Mouse (Mus musculus) ES-E14 (cell line): ENCODE measurements around the gene Eif5a.

Experiments
- CHD2 ChIP-seq: IDR thresholded peaks from 2 replicates; pipeline ENCODE4 v1.6.1; 2014; ENCODE audit warnings: mild to moderate bottlenecking, low read depth, low read length, inconsistent platforms
- MAFK ChIP-seq: IDR thresholded peaks from 2 replicates; pipeline ENCODE4 v1.6.1; 2014; ENCODE audit warnings: mild to moderate bottlenecking, low read depth, low read length, inconsistent platforms; ENCODE audit not compliant: insufficient read depth
- ZC3H11A ChIP-seq: IDR thresholded peaks from 2 replicates; pipeline ENCODE4 v1.6.1; 2012; ENCODE audit warnings: low read depth, mild to moderate bottlenecking, inconsistent platforms, low read length, borderline replicate concordance
- ZNF384 ChIP-seq: IDR thresholded peaks from 2 replicates; pipeline ENCODE4 v1.6.1; 2012; ENCODE audit warnings: low read depth, low read length, inconsistent platforms

GRCm38 (mm10) chr11:69930967-69931537, 9.3 kb upstream of the Eif5a start:
- TF ChIP-seq ZNF384 (no peak), MAFK (no peak), ZC3H11A (no peak), CHD2 (no peak)
